Mouse (Mus musculus): ENCODE data around the gene Col19a1. TPM values are rescaled to one million over a fixed set of nuclear protein-coding genes. Genes with fewer than 3 reads are reported as not detected.
"Not testable (repeated sequence)": the region's sequence is repeated elsewhere in the genome, so short reads cannot be mapped to it uniquely, and the experiment has no call there.

Col19a1 gene
- polyA plus RNA-seq (2012; rRNA removed): 0.06 TPM in 1 of 2 replicates, not detected in the other

GRCm38 (mm10) chr1:24587141-24587541 is at the start of gene Col19a1:
Col19a1 (minus strand) TSS chr1:24587472.
- TF ChIP-seq CTCF (IDR thresholded peaks at IDR 0.05; ENCODE audit: insufficient read depth, low read length): no peak
- WGBS: 3% methylated on average over 22 of the region's 22 CpGs
- Histone ChIP-seq H3K4me3 (replicated peaks; ENCODE audit: extremely low read depth, low read depth, low read length) (no peak within 1 kb of the TSS), H3K4me1 (ENCODE audit: control insufficient read depth, insufficient read depth, low read length) (no peaks in the 10 kb centered on the region)
- no peak for DNase-seq

- no peak for DNase-seq
Measured at GRCm38 (mm10) chr1:24633553-24634132, 46.4 kb upstream of the Col19a1 start.

GRCm38 (mm10) chr1:24612556-24612955 is 25.3 kb upstream of the Col19a1 start:
- not testable (repeated sequence) for DNase-seq; H3K4me1 ChIP-seq (ENCODE audit: control insufficient read depth, insufficient read depth, low read length); H3K4me3 ChIP-seq (replicated peaks; ENCODE audit: extremely low read depth, low read depth, low read length)
- 0% methylated on average over 1 of the region's 2 CpGs for WGBS

More at GRCm38 (mm10) chr1:24633553-24634132, 46.4 kb upstream of the Col19a1 start:
- 34% methylated on average over 14 of the region's 14 CpGs for WGBS
- no peak overlapping the region for H3K4me3 ChIP-seq (replicated peaks; ENCODE audit: extremely low read depth, low read depth, low read length)
- H3K4me1 ChIP-seq (ENCODE audit: control insufficient read depth, insufficient read depth, low read length): no peaks in the 10 kb centered on the region
- TF ChIP-seq CTCF (IDR thresholded peaks at IDR 0.05; ENCODE audit: insufficient read depth, low read length): no peak
- no peak for TF ChIP-seq POLR2A (IDR thresholded peaks at IDR 0.05; ENCODE audit: borderline replicate concordance, extremely low read depth, low read depth, low read length)

GRCm38 (mm10) chr1:24595096-24595495 is 7.8 kb upstream of the Col19a1 start:
- TF ChIP-seq POLR2A (IDR thresholded peaks at IDR 0.05; ENCODE audit: borderline replicate concordance, extremely low read depth, low read depth, low read length) (no peak), CTCF (IDR thresholded peaks at IDR 0.05; ENCODE audit: insufficient read depth, low read length) (no peak)
- H3K4me1 ChIP-seq (ENCODE audit: control insufficient read depth, insufficient read depth, low read length): no peaks in the 10 kb centered on the region
- no peak for DNase-seq
- 95% methylated on average over 19 of the region's 19 CpGs for WGBS
- no peak overlapping the region for H3K4me3 ChIP-seq (replicated peaks; ENCODE audit: extremely low read depth, low read depth, low read length)

GRCm38 (mm10) chr1:24586370-24587140 is 717 bp downstream of the Col19a1 start:
- 2% methylated on average over 68 of the region's 72 CpGs for WGBS
- no peak for DNase-seq
- Histone ChIP-seq H3K4me1 (ENCODE audit: control insufficient read depth, insufficient read depth, low read length) (no peaks in the 10 kb centered on the region), H3K4me3 (replicated peaks; ENCODE audit: extremely low read depth, low read depth, low read length) (no peak overlapping the region)
- TF ChIP-seq POLR2A (IDR thresholded peaks at IDR 0.05; ENCODE audit: borderline replicate concordance, extremely low read depth, low read depth, low read length) (no peak), CTCF (IDR thresholded peaks at IDR 0.05; ENCODE audit: insufficient read depth, low read length) (no peak)

GRCm38 (mm10) chr1:24572602-24573001 is 14.7 kb downstream of the Col19a1 start:
- DNase-seq: no peak
- WGBS: 58% methylated on average over 8 of the region's 8 CpGs
- Histone ChIP-seq H3K4me1 (ENCODE audit: control insufficient read depth, insufficient read depth, low read length) (no peaks in the 10 kb centered on the region), H3K4me3 (replicated peaks; ENCODE audit: extremely low read depth, low read depth, low read length) (no peak overlapping the region)
- TF ChIP-seq POLR2A (IDR thresholded peaks at IDR 0.05; ENCODE audit: borderline replicate concordance, extremely low read depth, low read depth, low read length) (no peak), CTCF (IDR thresholded peaks at IDR 0.05; ENCODE audit: insufficient read depth, low read length) (no peak)

GRCm38 (mm10) chr1:24564113-24564512 is 23.2 kb downstream of the Col19a1 start:
- no peak for DNase-seq
- 57% methylated on average over 2 of the region's 2 CpGs for WGBS
- no peak overlapping the region for H3K4me3 ChIP-seq (replicated peaks; ENCODE audit: extremely low read depth, low read depth, low read length)
- H3K4me1 ChIP-seq (ENCODE audit: control insufficient read depth, insufficient read depth, low read length): no peaks in the 10 kb centered on the region
- TF ChIP-seq CTCF (IDR thresholded peaks at IDR 0.05; ENCODE audit: insufficient read depth, low read length) (no peak), POLR2A (IDR thresholded peaks at IDR 0.05; ENCODE audit: borderline replicate concordance, extremely low read depth, low read depth, low read length) (no peak)

- TF ChIP-seq CTCF (IDR thresholded peaks at IDR 0.05; ENCODE audit: insufficient read depth, low read length) (no peak), POLR2A (IDR thresholded peaks at IDR 0.05; ENCODE audit: borderline replicate concordance, extremely low read depth, low read depth, low read length) (no peak)
- no peak for DNase-seq
- WGBS: 57% methylated on average over 10 of the region's 10 CpGs
- H3K4me1 ChIP-seq (ENCODE audit: control insufficient read depth, insufficient read depth, low read length): no peaks in the 10 kb centered on the region
- no peak overlapping the region for H3K4me3 ChIP-seq (replicated peaks; ENCODE audit: extremely low read depth, low read depth, low read length)
Measured at GRCm38 (mm10) chr1:24558005-24558404, 29.3 kb downstream of the Col19a1 start.

- no peak for TF ChIP-seq POLR2A (IDR thresholded peaks at IDR 0.05; ENCODE audit: borderline replicate concordance, extremely low read depth, low read depth, low read length)
- TF ChIP-seq CTCF (IDR thresholded peaks at IDR 0.05; ENCODE audit: insufficient read depth, low read length): no peak
- DNase-seq: no peak
- H3K4me1 ChIP-seq (ENCODE audit: control insufficient read depth, insufficient read depth, low read length): no peaks in the 10 kb centered on the region
- WGBS: 15% methylated on average over 4 of the region's 4 CpGs
- H3K4me3 ChIP-seq (replicated peaks; ENCODE audit: extremely low read depth, low read depth, low read length): no peak overlapping the region
Measured at GRCm38 (mm10) chr1:24553462-24553861, 33.8 kb downstream of the Col19a1 start.

All from lung, adult 2 months (tissue).